Mouse (Mus musculus): Measurements from ENCODE around the gene Agmat. TPM values are rescaled to one million over a fixed set of nuclear protein-coding genes. Genes with fewer than 3 reads are reported as not detected.

The Agmat gene
- polyA plus RNA-seq, 1 experiment: 0.40 TPM

- no peak for DNase-seq (ENCODE audit: extremely low spot score in 1 of 2, low spot score in 1 of 2)
Observed at GRCm38 (mm10) chr4:141805886-141806285, 59.4 kb downstream of the Agmat start.

Other genes starting within 250 kb of the Agmat start
- 15.4 TPM in 2 replicates for gene Spen, start 208.1 kb upstream of the Agmat start, polyA plus RNA-seq (2012; rRNA removed)
- 1.0 and 2.6 TPM in 2 replicates for gene Fblim1, start 140.6 kb upstream of the Agmat start, polyA plus RNA-seq (2012; rRNA removed)
- 0.84 and 1.2 TPM in 2 replicates for gene Tmem82, start 128.0 kb upstream of the Agmat start, polyA plus RNA-seq (2012; rRNA removed)
- 8.0 and 9.7 TPM in 2 replicates for gene Slc25a34, start 122.9 kb upstream of the Agmat start, polyA plus RNA-seq (2012; rRNA removed)
- 85.6 and 92.9 TPM in 2 replicates for gene Plekhm2, start 81.8 kb upstream of the Agmat start, polyA plus RNA-seq (2012; rRNA removed)
- gene Rsc1a1, start 61.1 kb upstream of the Agmat start, polyA plus RNA-seq (2012; rRNA removed): 6.1 and 9.0 TPM in 2 replicates
- gene Ddi2, start 23.3 kb upstream of the Agmat start, polyA plus RNA-seq (2012; rRNA removed): 18.7 and 19.0 TPM in 2 replicates
- 29.9 and 30.8 TPM in 2 replicates for gene Dnajc16, start 44.3 kb downstream of the Agmat start, polyA plus RNA-seq (2012; rRNA removed)
- 21.5 and 22.5 TPM in 2 replicates for gene Casp9, start 46.9 kb downstream of the Agmat start, polyA plus RNA-seq (2012; rRNA removed)
- gene Cela2a, start 79.5 kb downstream of the Agmat start, polyA plus RNA-seq (2012; rRNA removed): 0.18 and 0.42 TPM in 2 replicates
- not detected in 2 replicates for gene Ctrc, start 99.7 kb downstream of the Agmat start, polyA plus RNA-seq (2012; rRNA removed)
- gene Efhd2, start 128.2 kb downstream of the Agmat start, polyA plus RNA-seq (2012; rRNA removed): 244 and 256 TPM in 2 replicates

Data from frontal cortex, adult 2 months (tissue).